Mouse (Mus musculus) CD4-positive, CD25-positive, alpha-beta regulatory T cell, adult 2 months (primary cell): ENCODE data around the gene Bend6.

Source experiments
- DNase-seq: peaks from one replicate; pipeline ENCODE4 v3.0.0-alpha.2; 2012; ENCODE audit warnings: low read depth, low spot score

Bend6 gene

DNA sequence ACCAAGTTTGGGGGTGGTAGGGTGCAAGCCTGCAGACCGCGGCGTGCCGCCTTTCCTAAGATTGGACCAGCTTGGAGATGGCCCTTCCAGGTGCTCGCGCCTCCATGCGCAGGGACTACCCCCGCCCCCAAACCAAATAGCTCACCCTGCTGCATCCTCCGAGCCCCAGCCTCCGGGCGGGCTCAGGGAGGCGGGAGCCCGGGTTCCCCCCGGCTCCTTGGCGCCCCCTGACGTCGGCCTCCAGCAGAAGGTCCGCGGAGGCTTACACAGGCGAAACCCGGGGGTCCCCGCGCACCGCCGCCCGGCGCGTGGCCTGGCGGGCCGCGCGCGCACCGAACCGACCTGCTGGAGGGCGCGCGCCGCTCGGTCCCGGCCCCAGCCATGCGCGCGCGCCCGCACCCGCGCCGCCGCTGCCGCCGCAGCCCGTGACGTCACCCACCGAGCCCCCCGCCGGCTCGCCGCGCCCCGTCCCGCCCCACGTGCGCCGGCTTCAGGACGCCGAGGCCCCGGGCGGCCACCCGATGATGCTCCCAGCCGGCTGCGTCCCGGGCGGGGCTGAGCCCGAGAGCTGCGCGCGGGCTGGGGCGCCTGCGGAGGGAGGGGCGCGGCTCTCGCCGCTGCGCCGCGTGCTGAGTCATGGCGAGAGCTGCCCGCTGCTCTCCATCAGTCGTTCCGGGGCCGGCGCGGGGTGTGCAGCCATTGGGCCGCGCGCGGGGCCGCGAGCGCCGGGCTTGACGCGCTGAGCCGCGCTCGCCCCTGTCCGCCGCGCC is at the start of gene Bend6:
Bend6 (minus strand) TSS at position 396 of the 770 bp plus-strand sequence.
- DNase-seq: peak; percentile 44

DNA sequence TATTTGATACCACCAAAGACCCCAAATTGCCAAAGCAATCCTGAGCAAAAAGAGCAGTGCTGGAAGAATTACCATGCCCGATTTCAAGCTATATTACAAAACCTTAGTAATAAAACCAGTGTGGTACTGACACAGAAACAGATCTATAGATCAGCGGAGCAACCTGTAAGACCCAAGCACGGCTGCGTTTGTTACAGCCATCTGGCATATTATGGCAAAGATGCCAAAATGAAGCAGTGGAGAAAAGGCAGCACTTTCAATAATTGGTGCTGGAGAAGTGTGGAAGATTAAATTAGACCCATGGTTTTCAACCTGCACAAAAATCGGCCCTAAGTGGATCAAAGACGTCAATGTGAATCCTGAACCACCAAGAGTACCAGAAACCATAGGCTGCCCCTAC is 48.0 kb upstream of the Bend6 start:
- no peak for DNase-seq

DNA sequence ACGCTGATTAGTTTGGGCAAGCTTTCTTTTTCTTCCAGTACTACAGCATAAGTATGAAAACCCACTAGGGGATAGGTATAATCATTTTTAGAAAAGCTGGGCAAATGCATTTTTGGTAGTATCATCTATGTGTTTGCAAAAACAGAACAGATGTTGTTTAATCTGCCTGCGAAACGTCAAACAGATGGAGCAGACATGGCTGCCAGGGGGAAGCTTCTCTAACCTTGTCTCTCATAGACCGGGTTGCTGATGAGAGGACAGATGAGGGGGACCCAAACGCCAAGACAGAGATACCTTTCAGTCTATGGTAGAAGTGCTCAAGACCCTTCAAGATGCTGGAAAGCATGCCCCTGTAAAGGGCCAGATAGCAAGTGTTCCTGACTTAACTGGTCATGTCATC is 40.9 kb upstream of the Bend6 start:
- no peak for DNase-seq

DNA sequence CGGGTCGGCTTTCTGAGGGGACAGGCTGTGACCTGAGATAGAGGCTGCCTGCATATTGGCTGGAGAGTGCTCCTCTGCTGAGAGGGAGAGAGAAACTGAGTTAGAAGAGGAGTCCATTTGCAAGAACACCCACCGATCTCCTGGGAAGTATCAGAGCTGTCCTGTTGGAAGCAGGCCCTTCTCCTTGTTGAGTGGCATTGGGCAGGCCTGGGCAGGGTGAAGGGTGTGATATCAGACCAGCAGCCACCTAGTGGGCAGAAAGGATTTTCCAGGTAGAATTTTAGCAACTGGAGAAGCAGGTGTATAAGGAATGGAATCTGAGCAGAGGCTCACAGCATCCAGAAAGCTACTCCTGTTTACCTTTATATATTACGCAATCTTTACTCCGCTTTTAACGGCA is 40.2 kb upstream of the Bend6 start:
- DNase-seq: no peak

DNA sequence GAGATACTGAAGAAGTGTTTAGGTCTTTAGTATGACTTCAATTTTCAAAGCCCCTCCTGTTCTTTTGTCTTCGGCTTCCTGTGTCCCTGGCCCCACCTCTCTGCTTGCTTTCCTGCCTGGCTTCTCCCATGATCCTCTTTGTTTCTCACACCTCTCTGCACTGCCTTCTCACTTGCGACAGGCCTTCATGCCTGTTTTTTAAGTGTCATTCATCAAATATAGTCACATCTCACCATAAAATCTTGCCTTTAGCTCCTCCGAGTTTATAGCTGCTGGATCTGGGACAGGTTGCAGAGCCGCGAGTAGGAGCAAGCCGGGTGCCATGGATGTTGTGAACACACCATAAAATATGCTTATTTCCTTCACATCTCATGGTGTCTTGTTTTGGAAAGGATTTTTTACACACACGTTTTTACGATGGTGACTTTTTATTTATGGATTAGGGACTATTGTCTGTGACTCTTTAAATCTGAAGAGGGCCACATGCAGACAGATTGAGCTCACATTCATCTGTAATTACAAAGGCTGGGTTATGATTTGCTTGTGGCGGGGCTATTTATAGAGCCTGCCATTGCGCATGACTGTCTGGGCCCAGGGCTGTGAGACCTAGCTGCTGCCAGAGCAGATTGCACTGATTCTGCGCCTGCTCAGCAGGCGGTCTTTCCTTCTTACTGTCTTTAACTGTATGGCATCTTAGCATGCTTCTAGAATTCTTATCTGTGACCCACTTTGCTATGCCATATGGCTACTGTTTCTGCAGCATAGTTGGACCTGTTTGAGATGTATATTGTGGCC is 39.2 kb upstream of the Bend6 start:
- DNase-seq: no peak

DNA sequence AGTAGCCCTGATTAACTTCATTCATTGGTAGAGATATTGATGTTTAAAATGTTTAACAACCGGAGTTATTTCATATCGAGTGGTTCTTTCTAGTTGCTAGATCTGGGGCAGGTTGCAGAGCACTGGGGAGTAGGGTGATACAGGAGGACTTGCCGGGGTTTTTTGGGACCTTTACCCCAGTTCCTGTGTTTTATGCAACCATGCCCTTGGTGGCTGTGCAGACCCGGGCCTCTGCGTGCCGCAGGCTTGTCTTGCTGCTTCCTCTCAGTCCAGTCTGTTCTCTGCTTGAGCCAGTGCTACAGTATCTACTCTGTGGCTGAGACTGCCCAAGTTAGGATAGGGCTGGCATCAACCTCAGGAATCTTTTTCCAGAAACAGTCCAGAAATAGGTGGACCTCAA is 38.1 kb upstream of the Bend6 start:
- no peak for DNase-seq

DNA sequence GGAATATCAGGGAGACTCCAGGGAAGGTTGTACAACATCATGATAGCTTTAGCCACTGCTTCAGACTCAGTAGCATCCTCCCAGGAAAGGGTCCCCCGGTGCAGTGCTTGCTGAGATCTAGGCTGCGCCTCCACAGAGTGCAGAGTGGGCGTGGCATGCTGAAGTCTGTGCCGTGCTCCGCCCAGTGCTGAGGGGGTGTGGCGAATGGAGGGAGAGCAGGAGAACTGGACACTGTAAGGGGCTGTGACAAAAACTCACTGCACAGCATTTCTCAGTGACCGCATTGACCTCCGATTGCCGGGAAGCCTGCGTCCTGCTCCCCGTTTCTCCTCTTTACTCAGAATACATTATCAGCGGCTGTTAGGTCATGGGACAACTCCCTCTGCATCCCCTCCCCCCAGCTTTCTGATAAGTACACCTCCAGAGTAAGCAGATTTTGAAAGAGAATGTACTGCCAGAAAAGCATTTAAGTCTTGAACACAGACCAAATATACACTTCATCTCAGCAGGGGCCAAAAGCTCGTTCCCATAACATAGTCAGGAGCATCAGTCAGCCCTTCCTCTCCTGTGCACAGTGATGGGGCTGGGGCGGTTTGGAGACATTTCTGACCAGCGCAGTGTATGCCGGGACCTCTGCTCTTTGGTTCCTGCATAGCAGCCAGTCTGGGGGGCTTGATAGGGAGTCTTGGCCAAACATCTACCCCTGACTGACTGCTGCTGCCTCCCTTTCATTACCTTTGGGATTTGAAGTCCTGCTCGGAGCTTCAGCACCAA is 37.5 kb upstream of the Bend6 start:
- no peak for DNase-seq

DNA sequence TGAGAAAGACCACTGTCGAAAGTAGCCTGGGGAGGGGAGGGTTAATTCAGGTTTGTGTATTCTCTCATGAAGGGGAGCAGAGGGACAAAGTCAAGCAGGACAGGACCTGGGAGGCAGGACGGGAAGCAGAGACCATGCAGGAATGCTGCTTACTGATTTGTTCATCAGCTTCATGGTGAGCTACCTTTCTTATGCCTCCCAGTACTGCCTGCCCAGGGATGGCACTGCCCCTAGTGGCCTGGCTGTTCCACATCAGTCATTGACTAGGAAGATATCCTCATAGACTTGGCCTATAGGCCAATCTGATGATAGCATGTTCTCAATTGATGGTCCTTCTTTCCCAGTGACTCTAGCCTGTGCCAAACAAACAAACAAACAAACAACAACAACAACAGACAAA is 36.3 kb upstream of the Bend6 start:
- DNase-seq: no peak

DNA sequence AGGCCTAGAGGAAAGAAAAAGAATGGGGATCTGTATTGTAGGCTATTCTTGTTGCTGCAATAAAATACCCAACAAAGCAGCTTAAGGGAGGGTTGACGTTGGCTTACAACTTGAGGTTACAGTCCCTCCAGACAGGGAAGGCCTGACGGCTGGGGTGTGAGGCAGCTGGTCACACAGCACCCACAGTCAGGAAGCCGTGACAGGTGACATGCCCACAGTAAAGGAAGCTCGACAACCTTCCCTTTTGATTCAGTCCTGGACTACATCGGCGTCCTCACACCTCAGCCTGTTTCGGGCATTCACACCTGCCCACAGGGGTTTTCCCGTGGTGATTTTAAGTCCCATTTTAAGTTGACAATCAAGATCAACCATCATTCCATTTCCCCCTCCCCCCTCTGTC is 35.0 kb upstream of the Bend6 start:
- DNase-seq: no peak

DNA sequence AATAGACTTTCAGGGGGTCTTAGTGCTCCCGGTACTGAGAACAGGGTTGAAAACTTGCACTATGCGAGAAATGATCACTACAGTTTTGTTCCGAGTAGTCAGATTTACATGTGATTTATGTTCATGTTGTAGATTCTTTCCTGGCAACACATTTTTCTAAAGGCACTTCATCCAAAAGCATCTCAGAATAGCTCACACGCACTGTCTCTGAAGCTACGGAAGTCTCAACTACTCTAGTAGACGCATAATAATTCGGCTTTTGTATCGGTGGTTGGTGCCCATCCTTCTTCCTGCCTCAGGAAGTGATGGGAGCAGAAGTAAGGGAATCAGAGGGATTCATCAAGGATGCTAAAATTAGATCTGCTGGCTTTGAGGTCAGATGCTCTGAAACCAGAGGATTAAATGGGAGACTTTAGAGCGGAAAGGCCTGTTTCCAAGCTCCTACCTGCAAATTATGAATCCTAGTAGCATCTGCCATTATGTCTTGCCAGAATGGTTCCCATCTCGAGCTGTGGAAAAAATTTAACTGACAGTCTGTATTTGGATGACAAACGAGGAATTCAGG is 32.8 kb upstream of the Bend6 start:
- no peak for DNase-seq

DNA sequence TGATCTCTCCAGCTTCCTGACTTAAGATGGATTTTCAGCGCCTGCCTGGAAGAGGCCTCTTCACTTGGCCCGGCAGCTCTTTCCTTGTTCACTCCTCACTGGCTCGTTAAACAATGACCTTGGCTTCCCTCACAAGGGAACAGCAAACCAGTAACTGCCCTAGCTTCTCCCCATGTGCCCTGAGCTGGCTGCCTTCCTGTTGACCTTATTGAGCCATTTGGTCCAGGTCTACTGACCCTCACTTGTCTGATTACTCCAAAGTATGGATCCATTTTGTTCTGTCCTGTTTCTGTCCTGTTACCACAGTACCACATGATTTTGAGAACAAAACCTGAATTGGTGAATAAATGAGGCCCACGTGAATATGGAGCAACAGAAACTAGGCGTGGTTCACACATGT is 32.2 kb upstream of the Bend6 start:
- DNase-seq: no peak

DNA sequence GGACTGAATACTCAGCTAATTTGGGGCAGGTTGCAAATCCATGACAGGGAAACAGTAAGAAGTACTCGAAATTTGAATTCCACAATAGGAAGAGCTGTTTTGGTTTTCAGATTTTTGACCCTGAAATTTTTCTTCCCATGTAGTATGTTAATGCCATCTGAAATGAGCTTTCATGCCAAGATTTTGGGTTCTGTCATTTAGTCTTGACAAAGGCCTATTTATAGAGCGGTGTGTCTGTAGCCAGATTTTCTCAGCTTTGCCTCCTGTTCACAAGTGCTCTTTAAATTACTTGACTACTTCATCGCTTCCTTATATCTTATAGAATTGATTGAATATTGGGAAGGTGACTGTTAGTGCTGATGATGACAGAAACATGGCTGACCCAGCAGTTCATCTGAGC is 28.3 kb upstream of the Bend6 start:
- DNase-seq: no peak

DNA sequence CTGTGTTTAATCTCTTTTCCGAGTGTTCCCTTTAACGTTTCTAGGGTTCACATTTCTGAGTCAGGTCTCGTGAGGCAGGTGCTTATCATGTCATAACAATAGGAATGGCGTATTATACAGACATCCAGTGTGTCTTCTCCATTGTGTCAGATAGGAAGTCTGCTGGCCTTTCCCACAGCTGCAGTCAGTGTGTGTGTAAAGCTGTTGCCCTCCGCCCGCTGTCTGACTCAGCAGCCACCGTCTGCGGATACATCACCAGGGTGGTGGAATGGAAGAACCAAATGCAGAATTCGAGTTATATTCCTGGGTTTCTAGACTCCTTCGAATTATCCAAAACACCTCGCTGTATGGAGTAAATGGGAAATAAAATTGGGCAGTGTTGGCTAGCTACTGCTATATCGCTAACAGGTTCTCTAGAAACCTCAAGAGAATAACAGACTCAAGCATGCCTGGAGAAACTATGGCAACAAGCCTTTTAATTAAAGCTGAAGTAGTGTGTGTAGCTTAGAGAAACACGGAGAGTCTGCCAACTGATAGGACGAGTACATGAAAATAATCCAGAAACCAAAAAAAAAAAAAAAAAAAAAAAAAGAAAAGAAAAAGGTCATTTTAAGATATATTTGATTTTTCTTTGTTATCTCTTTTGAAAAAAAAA is 25.4 kb upstream of the Bend6 start:
- no peak for DNase-seq

DNA sequence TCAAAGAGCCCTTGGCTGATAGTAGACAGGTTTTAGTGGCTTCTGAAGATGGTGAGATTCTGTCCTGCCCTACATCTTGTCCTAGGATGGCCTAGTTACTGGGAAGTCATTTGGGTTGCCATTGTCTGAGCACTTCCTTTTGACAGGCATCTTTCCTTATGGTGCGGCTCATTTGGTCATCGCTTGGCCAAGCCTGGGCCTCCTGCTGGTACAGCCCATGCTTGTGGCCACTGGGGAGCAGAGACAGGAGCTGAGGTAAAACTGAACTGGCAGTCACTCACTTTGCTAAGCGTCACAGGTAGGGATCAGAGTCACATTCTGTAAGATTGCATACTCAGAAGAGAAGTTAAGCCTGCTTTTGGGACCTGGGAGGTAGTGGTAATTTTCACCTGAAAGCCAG is 24.6 kb upstream of the Bend6 start:
- no peak for DNase-seq

DNA sequence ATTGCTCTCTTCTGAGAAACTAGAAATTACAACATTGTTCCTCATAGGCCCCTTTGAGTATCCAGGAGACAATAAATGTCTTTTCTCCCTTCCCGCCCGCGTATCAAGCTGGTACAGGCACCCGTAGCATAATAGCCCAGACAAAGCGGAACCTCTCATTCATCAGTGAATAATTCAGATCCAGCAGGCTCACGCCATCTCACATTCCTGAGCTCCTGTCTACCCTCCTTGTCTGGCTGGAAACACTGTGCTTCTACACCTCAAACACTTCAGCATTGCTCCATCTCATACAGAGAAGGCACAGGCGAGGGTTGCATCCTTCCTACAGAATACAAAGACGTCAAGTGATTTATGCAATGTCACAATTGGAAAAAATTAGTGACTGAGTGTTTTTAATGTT is 24.2 kb upstream of the Bend6 start:
- DNase-seq: no peak

DNA sequence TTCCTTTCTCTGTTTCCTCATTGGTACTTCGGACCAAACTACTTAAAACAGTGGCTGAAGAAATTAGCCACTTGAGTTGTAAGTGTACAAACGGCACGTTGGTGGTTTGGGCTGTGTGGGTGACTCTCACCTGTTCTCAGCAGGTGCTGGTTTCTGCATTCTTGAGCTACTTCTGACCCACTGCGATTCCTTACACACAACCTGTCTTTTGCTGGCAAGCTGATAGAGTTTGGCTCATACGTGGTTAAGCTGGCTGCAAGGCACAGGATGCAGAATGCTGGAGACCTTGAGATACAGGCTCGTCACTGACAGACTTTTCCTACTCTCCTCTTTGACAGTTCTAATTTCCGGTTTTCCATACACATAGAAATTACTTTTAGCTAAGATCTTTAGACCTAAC is 19.9 kb upstream of the Bend6 start:
- no peak for DNase-seq

DNA sequence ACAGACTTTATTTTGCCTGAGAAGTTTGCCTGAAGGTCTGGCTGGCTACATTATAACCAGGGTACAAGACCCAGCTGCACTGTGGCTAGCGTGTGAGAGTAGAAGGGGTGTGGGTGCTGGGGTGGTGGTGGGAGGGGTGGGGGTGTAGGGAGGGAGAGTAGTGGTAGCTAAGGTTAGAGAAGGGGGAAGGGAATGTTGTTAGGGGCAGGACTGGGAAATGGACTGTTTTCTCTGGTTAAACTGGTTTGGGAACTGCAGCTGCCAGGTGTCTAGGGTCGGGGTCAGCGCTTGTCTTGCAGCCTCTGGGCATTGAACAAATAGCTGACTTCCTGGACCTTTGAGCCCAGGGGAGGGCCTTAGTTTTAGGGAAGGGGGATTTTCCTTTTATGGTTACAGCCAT is 17.7 kb upstream of the Bend6 start:
- DNase-seq: no peak

DNA sequence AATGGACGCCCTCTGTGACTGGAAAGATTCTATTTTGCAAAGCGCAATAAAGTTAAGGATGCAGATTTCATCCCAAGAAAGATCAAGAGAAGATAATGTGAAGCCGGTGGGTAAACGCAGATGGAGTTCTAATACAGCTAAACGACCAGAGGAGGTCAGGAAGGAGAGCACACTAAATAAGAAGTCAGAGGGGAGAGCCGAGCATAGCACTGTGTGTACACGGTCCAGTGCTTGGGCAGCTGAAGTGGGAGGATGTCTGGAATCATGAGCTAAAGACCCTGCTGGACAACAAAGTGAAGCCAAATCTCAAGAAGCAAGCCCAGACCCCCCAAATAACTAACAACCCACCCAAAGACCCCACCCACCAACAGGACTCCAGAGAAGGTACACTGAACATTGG is 15.4 kb upstream of the Bend6 start:
- no peak for DNase-seq

DNA sequence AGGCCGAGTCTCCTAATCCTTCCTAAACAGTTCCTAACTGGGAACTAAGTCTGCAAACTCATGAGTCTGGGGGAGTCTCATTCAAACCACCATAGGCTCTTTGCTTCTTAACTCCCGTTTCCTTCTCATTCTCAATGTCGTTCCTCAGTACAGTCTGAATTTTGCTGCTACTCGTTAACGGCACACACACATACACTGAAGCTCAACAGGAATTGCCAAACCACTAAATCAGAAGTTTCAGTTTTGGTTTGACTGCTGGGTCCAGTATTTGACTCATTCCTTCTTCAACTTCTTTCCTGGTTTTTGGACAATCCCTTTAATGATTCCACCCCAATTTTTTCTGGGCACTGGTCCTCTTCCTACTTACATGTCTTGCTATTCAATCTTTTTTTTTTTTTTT is 8.9 kb upstream of the Bend6 start:
- DNase-seq: no peak

DNA sequence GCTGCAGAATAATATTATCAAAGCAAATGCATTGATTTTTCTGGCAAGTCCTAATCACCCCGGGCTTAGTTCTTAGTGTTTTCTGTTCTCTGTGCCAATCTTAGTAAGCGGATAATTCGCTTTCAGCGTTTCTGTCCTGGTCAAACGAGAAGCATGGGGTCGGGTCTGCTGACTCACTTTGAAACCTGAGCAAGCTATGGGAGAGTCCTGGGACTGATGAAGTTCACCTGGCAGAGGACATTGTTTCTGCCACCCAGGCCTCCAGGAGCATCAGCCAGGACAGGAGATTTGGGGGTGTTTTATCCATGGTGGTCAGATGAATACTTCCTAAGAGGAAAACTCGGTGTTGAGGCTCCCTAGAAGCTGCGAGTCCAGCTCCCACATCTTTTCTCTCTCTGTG is 4.0 kb upstream of the Bend6 start:
- no peak for DNase-seq

DNA sequence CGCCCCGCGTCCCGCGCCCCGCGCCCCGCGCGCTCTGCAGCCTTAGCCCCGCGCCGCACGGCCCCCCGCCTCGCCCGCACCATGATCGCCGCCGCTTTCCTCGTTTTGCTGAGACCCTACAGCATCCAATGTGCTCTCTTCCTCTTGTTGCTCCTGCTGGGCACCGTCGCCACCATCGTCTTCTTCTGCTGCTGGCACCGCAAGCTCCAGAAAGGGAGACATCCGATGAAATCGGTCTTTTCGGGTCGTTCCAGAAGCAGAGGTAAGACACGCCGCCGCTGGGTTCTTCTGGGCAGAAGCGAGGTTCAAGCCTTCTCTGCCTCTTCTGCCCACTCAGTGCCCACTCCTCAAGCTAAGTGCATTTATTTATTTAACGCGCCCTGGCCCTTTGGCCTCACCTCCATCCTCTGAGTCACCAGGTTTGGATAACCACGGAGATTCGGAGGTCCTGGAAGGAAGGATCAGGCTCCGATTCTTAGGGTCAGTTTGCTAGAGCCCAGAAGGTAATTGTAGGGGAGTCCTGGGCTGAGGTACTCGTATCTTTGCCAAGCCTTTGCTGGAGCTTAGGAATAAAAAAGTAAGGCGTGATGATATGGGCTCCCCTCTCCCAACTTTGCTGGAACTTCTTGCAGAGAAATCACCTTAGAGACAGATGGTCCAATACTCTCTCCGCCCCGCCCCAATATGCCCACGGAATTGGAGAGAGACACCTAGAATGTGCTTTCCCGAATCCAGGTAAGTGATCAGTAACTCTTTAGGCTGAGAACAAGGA is 761 bp upstream of the Bend6 start, which contains the start of gene Dst:
Dst (plus strand) TSS at position 35 of the 772 bp plus-strand sequence.
- peak; percentile 8 for DNase-seq
